Mouse (Mus musculus) macrophage (primary cell): ENCODE data around the gene Aco1. TPM values are rescaled to one million over a fixed set of nuclear protein-coding genes. Genes with fewer than 3 reads are reported as not detected.

Source experiments
- H3K27ac ChIP-seq: fragments of 350-480 bp; formaldehyde crosslinking; 2 replicates; pipeline ENCODE4 v1.9.0; 2021
- H3K36me3 ChIP-seq: fragments of 350-480 bp; formaldehyde crosslinking; 2 replicates; pipeline ENCODE4 v1.9.0; 2021; ENCODE audit errors: inconsistent target
- H3K4me3 ChIP-seq: fragments of 350-480 bp; formaldehyde crosslinking; 2 replicates; pipeline ENCODE4 v1.9.0; 2021; ENCODE audit errors: inconsistent target
- H3K79me2 ChIP-seq: fragments of 350-480 bp; formaldehyde crosslinking; 2 replicates; pipeline ENCODE4 v1.9.0; 2021; ENCODE audit errors: inconsistent target
- WGBS: methylation state at CpG from one replicate; pipeline ENCODE4 v1.1.7; 2026; ENCODE audit warnings: inconsistent platforms; ENCODE audit not compliant: missing documents; 5-methylcytosine and 5-hydroxymethylcytosine counted together
- polyA plus RNA-seq: library from polyadenylated mRNA; stranded (reverse); fragments of 250-400 nt; gene quantifications from 3 replicates; pipeline ENCODE4 v1.2.4, GENCODE M21; 2018; ENCODE audit warnings: inconsistent platforms

The Aco1 gene
- polyA plus RNA-seq, 1 experiment from 2014 or later = 41.5 TPM

- Histone ChIP-seq H3K4me3 (no peak overlapping the region), H3K79me2 (no peaks in the 10 kb centered on the region), H3K27ac (no peak overlapping the region), H3K36me3 (peaks cover 90% of the 10 kb centered on the region)
- 98% methylated on average over 3 of the region's 6 CpGs for WGBS
These were observed 69.3 kb downstream of the Aco1 start for GRCm38 (mm10) chr4:40212177-40212576.

- WGBS = 70% methylated on average over 3 of the region's 3 CpGs
- Histone ChIP-seq H3K4me3 (no peak overlapping the region), H3K79me2 (no peaks in the 10 kb centered on the region), H3K27ac (no peak overlapping the region), H3K36me3 (peaks cover 91% of the 10 kb centered on the region)
These were observed 75.0 kb downstream of the Aco1 start for GRCm38 (mm10) chr4:40217910-40218309.

GRCm38 (mm10) chr4:40218382-40218781 lies 75.5 kb downstream of the Aco1 start:
- H3K79me2 ChIP-seq = no peaks in the 10 kb centered on the region
- peaks cover 91% of the 10 kb centered on the region for H3K36me3 ChIP-seq
- no peak overlapping the region for H3K4me3 ChIP-seq
- H3K27ac ChIP-seq = no peak overlapping the region
- 74% methylated on average over 7 of the region's 7 CpGs for WGBS

GRCm38 (mm10) chr4:40220437-40220836 lies 77.6 kb downstream of the Aco1 start:
- H3K27ac ChIP-seq = no peak overlapping the region

GRCm38 (mm10) chr4:40221004-40221760 lies 78.3 kb downstream of the Aco1 start:
- 87% methylated on average over 11 of the region's 14 CpGs for WGBS
- H3K79me2 ChIP-seq = no peaks in the 10 kb centered on the region
- peaks cover 96% of the 10 kb centered on the region for H3K36me3 ChIP-seq
- no peak overlapping the region for H3K4me3 ChIP-seq
- no peak overlapping the region for H3K27ac ChIP-seq

More at GRCm38 (mm10) chr4:40220437-40220836, 77.6 kb downstream of the Aco1 start:
- WGBS = 94% methylated on average over 12 of the region's 12 CpGs
- H3K79me2 ChIP-seq = no peaks in the 10 kb centered on the region
- no peak overlapping the region for H3K4me3 ChIP-seq
- peaks cover 93% of the 10 kb centered on the region for H3K36me3 ChIP-seq

GRCm38 (mm10) chr4:40221876-40222585 lies 79.2 kb downstream of the Aco1 start:
- H3K36me3 ChIP-seq = peaks cover 96% of the 10 kb centered on the region
- no peak overlapping the region for H3K27ac ChIP-seq
- H3K4me3 ChIP-seq = no peak overlapping the region
- 88% methylated on average over 21 of the region's 21 CpGs for WGBS
- no peaks in the 10 kb centered on the region for H3K79me2 ChIP-seq

- H3K79me2 ChIP-seq = peaks cover 17% of the 10 kb centered on the region
- peaks cover 98% of the 10 kb centered on the region for H3K36me3 ChIP-seq
- H3K4me3 ChIP-seq = no peak overlapping the region
- 89% methylated on average over 5 of the region's 5 CpGs for WGBS
- H3K27ac ChIP-seq = no peak overlapping the region
These were observed 83.2 kb downstream of the Aco1 start for GRCm38 (mm10) chr4:40226095-40226494.

GRCm38 (mm10) chr4:40227131-40227530 lies 84.2 kb downstream of the Aco1 start:
- H3K27ac ChIP-seq = no peak overlapping the region
- peaks cover 93% of the 10 kb centered on the region for H3K36me3 ChIP-seq
- WGBS = 96% methylated on average over 11 of the region's 11 CpGs
- peaks cover 28% of the 10 kb centered on the region for H3K79me2 ChIP-seq
- H3K4me3 ChIP-seq = no peak overlapping the region

- WGBS = 100% methylated on average over 7 of the region's 7 CpGs
- Histone ChIP-seq H3K27ac (no peak overlapping the region), H3K4me3 (no peak overlapping the region), H3K79me2 (peaks cover 35% of the 10 kb centered on the region), H3K36me3 (peaks cover 92% of the 10 kb centered on the region)
These were observed 85.0 kb downstream of the Aco1 start for GRCm38 (mm10) chr4:40227886-40228285.

- H3K27ac ChIP-seq = no peak overlapping the region
- WGBS = 96% methylated on average over 6 of the region's 6 CpGs
- H3K36me3 ChIP-seq = peaks cover 87% of the 10 kb centered on the region
- H3K4me3 ChIP-seq = no peak overlapping the region
- H3K79me2 ChIP-seq = peaks cover 53% of the 10 kb centered on the region
These were observed 86.8 kb downstream of the Aco1 start for GRCm38 (mm10) chr4:40229723-40230122.

GRCm38 (mm10) chr4:40233062-40233664 lies 90.3 kb downstream of the Aco1 start:
- H3K36me3 ChIP-seq = peaks cover 58% of the 10 kb centered on the region
- H3K79me2 ChIP-seq = peaks cover 87% of the 10 kb centered on the region
- H3K27ac ChIP-seq = no peak overlapping the region
- WGBS = 19% methylated on average over 2 of the region's 7 CpGs
- no peak overlapping the region for H3K4me3 ChIP-seq

GRCm38 (mm10) chr4:40234256-40234655 lies 91.4 kb downstream of the Aco1 start:
- 98% methylated on average over 6 of the region's 6 CpGs for WGBS
- no peak overlapping the region for H3K27ac ChIP-seq

GRCm38 (mm10) chr4:40236829-40237228 lies 93.9 kb downstream of the Aco1 start:
- peaks cover 77% of the 10 kb centered on the region for H3K79me2 ChIP-seq
- no peak overlapping the region for H3K4me3 ChIP-seq
- H3K27ac ChIP-seq = no peak overlapping the region
- 58% methylated on average over 4 of the region's 4 CpGs for WGBS
- H3K36me3 ChIP-seq = peaks cover 24% of the 10 kb centered on the region

More at GRCm38 (mm10) chr4:40234256-40234655, 91.4 kb downstream of the Aco1 start:
- Histone ChIP-seq H3K36me3 (peaks cover 47% of the 10 kb centered on the region), H3K4me3 (no peak overlapping the region), H3K79me2 (peaks cover 98% of the 10 kb centered on the region)

- WGBS = under 1% methylated on average over 17 of the region's 17 CpGs
- Histone ChIP-seq H3K79me2 (peaks cover 58% of the 10 kb centered on the region), H3K36me3 (peaks cover 14% of the 10 kb centered on the region), H3K27ac (peak overlapping the region; percentile 82), H3K4me3 (peak overlapping the region; percentile 92)
These were observed 95.9 kb downstream of the Aco1 start for GRCm38 (mm10) chr4:40238483-40239408.
